10 mouse cellular contexts compared by ENCODE assay signal in the genomic region with DNA sequence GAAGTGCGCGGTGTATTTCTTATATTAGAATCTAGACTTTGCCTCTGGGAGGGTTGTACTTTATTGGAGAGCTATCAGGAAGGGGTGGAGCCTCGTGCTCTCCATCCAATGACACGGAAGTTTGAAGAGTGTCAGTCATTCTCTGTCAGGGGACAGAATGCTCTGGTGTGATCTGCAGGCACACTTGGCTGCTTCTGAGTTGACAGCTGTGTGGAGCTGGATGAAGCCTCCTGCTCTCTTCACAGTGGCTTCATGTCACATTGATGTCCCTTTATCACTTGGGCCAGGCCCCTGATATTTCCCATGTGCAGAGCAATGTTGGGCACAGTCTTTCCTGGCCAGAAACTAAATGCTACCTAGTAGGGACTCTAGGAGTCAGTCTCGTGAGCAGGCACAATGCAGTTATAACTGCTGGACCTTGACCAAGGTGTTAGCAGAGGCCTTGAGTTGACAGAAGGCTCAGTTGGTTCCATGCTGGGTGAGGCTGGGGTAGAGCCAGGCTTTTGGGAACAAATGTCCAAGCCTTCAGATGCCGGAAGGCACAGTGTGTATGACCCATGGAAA. TPM values are rescaled to one million over a fixed set of nuclear protein-coding genes. Genes with fewer than 3 reads are reported as not detected.
DNase-seq lines count a peak whose midpoint lies in the region; ATAC-seq and TF ChIP-seq lines count a peak whose summit lies in the region.
"Had no signal": no experiment of that assay in that cellular context is flagged by ENCODE, and none has a peak within 500 bp of the region (broad histone marks: within the 10 kb centered on the region; RNA-seq: fewer than 3 reads in every experiment).

No protein-coding gene starts in this region.

- H3K4me3 ChIP-seq in lung, embryonic 15.5 days, result no peak overlapping the region
- H3K4me3 ChIP-seq in lung, postnatal 0 days (ENCODE audit: low read depth, low read length), result no peak overlapping the region
- H3K4me3 ChIP-seq in embryonic facial prominence, embryonic 10.5 days, result no peak overlapping the region
- H3K4me3 ChIP-seq in intestine, postnatal 0 days (ENCODE audit: low read depth, low read length), result no peak overlapping the region
- no peak overlapping the region for H3K4me3 ChIP-seq in stomach, embryonic 16.5 days (replicated peaks; ENCODE audit: low read length)

- H3K27ac ChIP-seq in lung, embryonic 15.5 days, result no peak overlapping the region
- H3K27ac ChIP-seq in lung, postnatal 0 days (ENCODE audit: low read length), result no peak overlapping the region
- peak overlapping the region; percentile 36; the same call in 1 of the 2 replicates for H3K27ac ChIP-seq in embryonic facial prominence, embryonic 10.5 days (replicated peaks)
- peak overlapping the region; percentile 80 for H3K27ac ChIP-seq in intestine, postnatal 0 days (ENCODE audit: low read depth, low read length)
- H3K27ac ChIP-seq in stomach, embryonic 16.5 days (ENCODE audit: low read length), result no peak overlapping the region

- TF ChIP-seq EP300 in lung, postnatal 0 days (IDR thresholded peaks at IDR 0.05), result no peak

- H3K4me1 ChIP-seq in lung, embryonic 15.5 days, result peaks cover 50% of the 10 kb centered on the region
- peaks cover 6% of the 10 kb centered on the region; the same call in 1 of the 2 replicates for H3K4me1 ChIP-seq in lung, postnatal 0 days (ENCODE audit: insufficient read depth, low read depth, low read length)
- peaks cover 64% of the 10 kb centered on the region for H3K4me1 ChIP-seq in embryonic facial prominence, embryonic 10.5 days
- peaks cover 9% of the 10 kb centered on the region; the same call in 1 of the 2 replicates for H3K4me1 ChIP-seq in intestine, postnatal 0 days (replicated peaks; ENCODE audit: control insufficient read depth, insufficient read depth, low read length)
- peaks cover 35% of the 10 kb centered on the region for H3K4me1 ChIP-seq in stomach, embryonic 16.5 days (ENCODE audit: control insufficient read depth, insufficient read depth, low read length)

- H3K36me3 ChIP-seq in lung, embryonic 15.5 days, result peaks cover 35% of the 10 kb centered on the region
- H3K36me3 ChIP-seq in lung, postnatal 0 days (ENCODE audit: insufficient read depth, low read length), result no peaks in the 10 kb centered on the region; the same call in 1 of the 2 replicates
- H3K36me3 ChIP-seq in embryonic facial prominence, embryonic 10.5 days (replicated peaks), result peaks cover 47% of the 10 kb centered on the region
- H3K36me3 ChIP-seq in intestine, postnatal 0 days (ENCODE audit: control insufficient read depth, insufficient read depth), result peaks cover 23% of the 10 kb centered on the region
- H3K36me3 ChIP-seq in stomach, embryonic 16.5 days (ENCODE audit: control insufficient read depth, insufficient read depth, low read length), result peaks cover 8% of the 10 kb centered on the region; the same call in 1 of the 2 replicates

- no peaks in the 10 kb centered on the region for H3K9me3 ChIP-seq in lung, embryonic 15.5 days
- H3K9me3 ChIP-seq in lung, postnatal 0 days (ENCODE audit: low read length), result no peaks in the 10 kb centered on the region
- no peaks in the 10 kb centered on the region for H3K9me3 ChIP-seq in embryonic facial prominence, embryonic 10.5 days
- no peaks in the 10 kb centered on the region for H3K9me3 ChIP-seq in intestine, postnatal 0 days (ENCODE audit: control insufficient read depth)
- no peaks in the 10 kb centered on the region for H3K9me3 ChIP-seq in stomach, embryonic 16.5 days (replicated peaks; ENCODE audit: control insufficient read depth, low read length)

- H3K27me3 ChIP-seq in lung, embryonic 15.5 days, result no peaks in the 10 kb centered on the region
- no peaks in the 10 kb centered on the region for H3K27me3 ChIP-seq in lung, postnatal 0 days (replicated peaks; ENCODE audit: insufficient read depth, low read length)
- 0 out of 2 replicates have a peak, but pooled peaks cover 1% of the 10 kb centered on the region for H3K27me3 ChIP-seq in embryonic facial prominence, embryonic 10.5 days (replicated peaks; ENCODE audit: low read depth, poor library complexity, severe bottlenecking)
- no peaks in the 10 kb centered on the region for H3K27me3 ChIP-seq in intestine, postnatal 0 days (replicated peaks; ENCODE audit: control insufficient read depth, insufficient read depth, low read length)
- no peaks in the 10 kb centered on the region for H3K27me3 ChIP-seq in stomach, embryonic 16.5 days (ENCODE audit: control insufficient read depth, insufficient read depth, low read length)

- H3K9ac ChIP-seq in lung, embryonic 15.5 days, result no peak overlapping the region
- H3K9ac ChIP-seq in lung, postnatal 0 days (replicated peaks; ENCODE audit: low read depth), result no peak overlapping the region
- H3K9ac ChIP-seq in intestine, postnatal 0 days (ENCODE audit: low read depth, low read length), result no peak overlapping the region
- no peak overlapping the region for H3K9ac ChIP-seq in stomach, embryonic 16.5 days (ENCODE audit: low read length)

- no peak overlapping the region for H3K4me2 ChIP-seq in lung, embryonic 15.5 days
- H3K4me2 ChIP-seq in lung, postnatal 0 days (replicated peaks; ENCODE audit: low read depth, low read length), result no peak overlapping the region
- peak overlapping the region; percentile 27; the same call in 1 of the 2 replicates for H3K4me2 ChIP-seq in intestine, postnatal 0 days (replicated peaks; ENCODE audit: low read depth)
- H3K4me2 ChIP-seq in stomach, embryonic 16.5 days (ENCODE audit: low read depth, low read length), result no peak overlapping the region

- DNase-seq in lung, postnatal 0 days (ENCODE audit: low spot score), result no peak
- no peak for DNase-seq in embryonic facial prominence, embryonic 10.5 days (ENCODE audit: low spot score)
- DNase-seq in adrenal gland, postnatal 4 days (ENCODE audit: low spot score in 2 of 2), result no peak
- no peak for DNase-seq in right cerebral cortex, postnatal 25 days
- no peak for DNase-seq in layer of hippocampus, adult 11-12 months (ENCODE audit: low spot score)
- DNase-seq: adrenal gland, postnatal 25 days; layer of hippocampus, postnatal 36 days had no signal

- no peak for TF ChIP-seq CTCF in lung, postnatal 0 days (IDR thresholded peaks at IDR 0.05)
- peak; percentile 41; the same call in 1 of the 2 replicates for TF ChIP-seq CTCF in intestine, postnatal 0 days (IDR thresholded peaks at IDR 0.05; ENCODE audit: low read depth)

- WGBS in lung, embryonic 15.5 days, result 72% methylated on average over 6 of the region's 6 CpGs
- 75% methylated on average over 6 of the region's 6 CpGs for WGBS in lung, postnatal 0 days
- WGBS in embryonic facial prominence, embryonic 10.5 days, result 72% methylated on average over 6 of the region's 6 CpGs
- WGBS in intestine, postnatal 0 days, result 34% methylated on average over 6 of the region's 6 CpGs
- 75% methylated on average over 6 of the region's 6 CpGs for WGBS in stomach, embryonic 16.5 days

- ATAC-seq in lung, embryonic 15.5 days (ENCODE audit: borderline replicate concordance, extremely low read depth, low FRiP score, low TSS enrichment), result peak; percentile 29; the same call in 1 of the 2 replicates
- no peak for ATAC-seq in lung, postnatal 0 days
- peak; percentile 93 for ATAC-seq in intestine, postnatal 0 days
- peak; percentile 48; the same call in 1 of the 2 replicates for ATAC-seq in stomach, embryonic 16.5 days (ENCODE audit: insufficient read depth, low FRiP score)

RNA-seq across cellular contexts. Expression of a gene that starts 12.6 kb away (rescaled TPM):
- polyA plus RNA-seq in lung, embryonic 15.5 days (2015; fragmentation: Nextera tagmentation; extraction: Ambion mirVana), result 11.7 and 12.5 TPM in 2 replicates
- 2.6 and 4.0 TPM in 2 replicates for polyA plus RNA-seq in lung, postnatal 0 days (2015; fragmentation: Nextera tagmentation; extraction: Ambion mirVana)
- polyA plus RNA-seq in embryonic facial prominence, embryonic 10.5 days (2016; fragmentation: Nextera tagmentation; extraction: Ambion mirVana), result 5.6 and 6.8 TPM in 2 replicates
- polyA plus RNA-seq in intestine, postnatal 0 days (2015; fragmentation: Nextera tagmentation; extraction: Ambion mirVana), result 2.3 and 2.6 TPM in 2 replicates
- 8.5 and 9.3 TPM in 2 replicates for polyA plus RNA-seq in stomach, embryonic 16.5 days (2015; fragmentation: Nextera tagmentation; extraction: Ambion mirVana)
- total RNA-seq in adrenal gland, postnatal 4 days (2021), result 10 to 100 TPM; 12.8 to 12.9 TPM

RNA-seq across cellular contexts. Expression of a gene that starts 55.3 kb away (rescaled TPM):
- polyA plus RNA-seq in lung, embryonic 15.5 days (2015; fragmentation: Nextera tagmentation; extraction: Ambion mirVana), result 32.3 and 34.7 TPM in 2 replicates
- 23.6 and 26.6 TPM in 2 replicates for polyA plus RNA-seq in lung, postnatal 0 days (2015; fragmentation: Nextera tagmentation; extraction: Ambion mirVana)
- polyA plus RNA-seq in embryonic facial prominence, embryonic 10.5 days (2016; fragmentation: Nextera tagmentation; extraction: Ambion mirVana), result 14.1 and 18.4 TPM in 2 replicates
- 273 and 300 TPM in 2 replicates for polyA plus RNA-seq in intestine, postnatal 0 days (2015; fragmentation: Nextera tagmentation; extraction: Ambion mirVana)
- 53.1 and 59.9 TPM in 2 replicates for polyA plus RNA-seq in stomach, embryonic 16.5 days (2015; fragmentation: Nextera tagmentation; extraction: Ambion mirVana)
- total RNA-seq in adrenal gland, postnatal 4 days (2021), result 10 to 100 TPM; 30.8 to 38.7 TPM

Comparison
In these comparisons a context has a peak if more than half of its experiments do, and no peak if none do; other contexts are left out.
1. H3K27ac ChIP-seq: peak in embryonic facial prominence, embryonic 10.5 days (single experiment) and intestine, postnatal 0 days (single experiment); none in lung, embryonic 15.5 days (single experiment), lung, postnatal 0 days (single experiment) and stomach, embryonic 16.5 days (single experiment).